Mouse (Mus musculus): ENCODE results near the gene Chmp4b.

Gene Chmp4b

GRCm38 (mm10) chr2:154651363-154651762 lies at the start of gene Chmp4b:
Gene Chmp4b (plus strand): TSS chr2:154651705.
- no peak for DNase-seq (ENCODE audit: low read depth, low spot score)

GRCm38 (mm10) chr2:154603007-154603637 lies 48.4 kb upstream of the Chmp4b start:
- no peak for DNase-seq (ENCODE audit: low read depth, low spot score)

- DNase-seq (ENCODE audit: low read depth, low spot score): peak; percentile 100
Observed at GRCm38 (mm10) chr2:154603638-154604153, 47.8 kb upstream of the Chmp4b start, which contains the start of gene Pxmp4. Gene Pxmp4 (minus strand): TSS chr2:154603708.

- no peak for DNase-seq (ENCODE audit: low read depth, low spot score)
Observed at GRCm38 (mm10) chr2:154604156-154604555, 47.3 kb upstream of the Chmp4b start.

GRCm38 (mm10) chr2:154606965-154607364 lies 44.5 kb upstream of the Chmp4b start:
- no peak for DNase-seq (ENCODE audit: low read depth, low spot score)

GRCm38 (mm10) chr2:154609050-154609767 lies 42.3 kb upstream of the Chmp4b start:
- no peak for DNase-seq (ENCODE audit: low read depth, low spot score)

- peak; percentile 82 for DNase-seq (ENCODE audit: low read depth, low spot score)
Observed at GRCm38 (mm10) chr2:154613118-154614115, 38.1 kb upstream of the Chmp4b start, which contains the start of the genes Zfp341 and 4930519P11Rik. Gene Zfp341 (plus strand): TSS chr2:154613297. Gene 4930519P11Rik (minus strand): TSS chr2:154613437.

- no peak for DNase-seq (ENCODE audit: low read depth, low spot score)
Observed at GRCm38 (mm10) chr2:154614841-154615576, 36.5 kb upstream of the Chmp4b start.

GRCm38 (mm10) chr2:154615674-154616073 lies 35.8 kb upstream of the Chmp4b start:
- no peak for DNase-seq (ENCODE audit: low read depth, low spot score)

- DNase-seq (ENCODE audit: low read depth, low spot score): no peak
Observed at GRCm38 (mm10) chr2:154617061-154617460, 34.4 kb upstream of the Chmp4b start.

GRCm38 (mm10) chr2:154621684-154622083 lies 29.8 kb upstream of the Chmp4b start:
- no peak for DNase-seq (ENCODE audit: low read depth, low spot score)

- DNase-seq (ENCODE audit: low read depth, low spot score): peak; percentile 47
Observed at GRCm38 (mm10) chr2:154624137-154624536, 27.4 kb upstream of the Chmp4b start.

GRCm38 (mm10) chr2:154630531-154630930 lies 21.0 kb upstream of the Chmp4b start:
- DNase-seq (ENCODE audit: low read depth, low spot score): no peak

- no peak for DNase-seq (ENCODE audit: low read depth, low spot score)
Observed at GRCm38 (mm10) chr2:154632203-154632780, 19.2 kb upstream of the Chmp4b start.

GRCm38 (mm10) chr2:154633039-154633742 lies 18.3 kb upstream of the Chmp4b start:
- no peak for DNase-seq (ENCODE audit: low read depth, low spot score)

GRCm38 (mm10) chr2:154633876-154634644 lies 17.4 kb upstream of the Chmp4b start:
- DNase-seq (ENCODE audit: low read depth, low spot score): no peak

GRCm38 (mm10) chr2:154635826-154636225 lies 15.7 kb upstream of the Chmp4b start:
- DNase-seq (ENCODE audit: low read depth, low spot score): no peak

GRCm38 (mm10) chr2:154638521-154638920 lies 13.0 kb upstream of the Chmp4b start:
- DNase-seq (ENCODE audit: low read depth, low spot score): no peak

- no peak for DNase-seq (ENCODE audit: low read depth, low spot score)
Observed at GRCm38 (mm10) chr2:154639115-154639514, 12.4 kb upstream of the Chmp4b start.

Measured in 3T3-L1 (cell line).